Mouse (Mus musculus) MEL (cell line): ENCODE data around the gene Krtap2-4. TPM values are rescaled to one million over a fixed set of nuclear protein-coding genes. Genes with fewer than 3 reads are reported as not detected.

Experiments
- DNase-seq: peaks from one replicate; pipeline ENCODE4 v3.0.0; 2011; ENCODE audit warnings: low read depth, low spot score
- H3K27ac ChIP-seq: 2 replicates; pipeline ENCODE4 v1.5.1; 2012; ENCODE audit warnings: low read depth, mild to moderate bottlenecking, control low read depth, low read length, moderate library complexity; ENCODE audit not compliant: control insufficient read depth
- H3K27me3 ChIP-seq, 2 experiments: fragments of 150-350 bp in 1 of 2; sonication (generic) in 1 of 2; 2 replicates each; pipeline ENCODE4 v1.6.1; 2012; ENCODE audit warnings: low read length in 2 of 2, mild to moderate bottlenecking in 2 of 2, improper control_type of control experiment in 1 of 2, moderate library complexity in 1 of 2; ENCODE audit not compliant: insufficient read depth in 2 of 2, control insufficient read depth in 1 of 2
- H3K36me3 ChIP-seq, 2 experiments: 2 replicates each; pipeline ENCODE4 v1.6.1; 2012 to 2014; ENCODE audit warnings: low read length in 2 of 2, improper control_type of control experiment in 1 of 2, inconsistent platforms in 1 of 2, mild to moderate bottlenecking in 1 of 2; ENCODE audit not compliant: insufficient read depth in 2 of 2, control insufficient read depth in 1 of 2
- H3K4me1 ChIP-seq, 2 experiments: fragments of 150-350 bp in 1 of 2; sonication (generic) in 1 of 2; 2 replicates each; pipeline ENCODE4 v1.6.1; 2012; ENCODE audit warnings: low read length in 2 of 2, improper control_type of control experiment in 1 of 2, mild to moderate bottlenecking in 1 of 2; ENCODE audit not compliant: insufficient read depth in 2 of 2, control insufficient read depth in 1 of 2
- H3K4me3 ChIP-seq, 2 experiments: fragments of 150-350 bp in 1 of 2; sonication (generic) in 1 of 2; 2 replicates each; pipeline ENCODE4 v1.5.1; 2012; ENCODE audit warnings: low read depth in 2 of 2, low read length in 2 of 2, mild to moderate bottlenecking in 2 of 2, moderate library complexity in 2 of 2, control low read depth in 1 of 2, improper control_type of control experiment in 1 of 2; ENCODE audit not compliant: control insufficient read depth in 1 of 2, insufficient read depth in 1 of 2
- H3K79me2 ChIP-seq: 2 replicates; pipeline ENCODE4 v1.6.1; 2012; ENCODE audit warnings: mild to moderate bottlenecking, low read length, moderate library complexity; ENCODE audit not compliant: control insufficient read depth, poor library complexity, insufficient read depth
- H3K9ac ChIP-seq: 2 replicates; pipeline ENCODE4 v1.6.1; 2012; ENCODE audit warnings: low read depth, mild to moderate bottlenecking, control low read depth, low read length, moderate library complexity; ENCODE audit not compliant: control insufficient read depth, poor library complexity, severe bottlenecking
- H3K9me3 ChIP-seq: fragments of 150-350 bp; sonication (generic); replicated peaks from 2 replicates; pipeline ENCODE4 v1.6.1; 2012; ENCODE audit warnings: mild to moderate bottlenecking, low read length, improper control_type of control experiment, moderate library complexity; ENCODE audit not compliant: insufficient read depth
- BHLHE40 ChIP-seq: IDR thresholded peaks from 2 replicates; pipeline ENCODE4 v1.6.1; 2012; ENCODE audit warnings: low read depth, mild to moderate bottlenecking, inconsistent platforms, low read length, improper control_type of control experiment, borderline replicate concordance
- CHD2 ChIP-seq: IDR thresholded peaks from 2 replicates; pipeline ENCODE4 v1.6.1; 2011; ENCODE audit warnings: low read length, improper control_type of control experiment
- ELF1 ChIP-seq: IDR thresholded peaks from 2 replicates; pipeline ENCODE4 v1.6.1; 2014; ENCODE audit warnings: low read depth, mild to moderate bottlenecking, inconsistent platforms, low read length, improper control_type of control experiment, moderate library complexity
- EP300 ChIP-seq, 2 experiments: IDR thresholded peaks; 2 replicates each; pipeline ENCODE4 v1.6.1; 2011; ENCODE audit warnings: improper control_type of control experiment in 2 of 2, low read length in 2 of 2, low read depth in 1 of 2, mild to moderate bottlenecking in 1 of 2
- GABPA ChIP-seq: IDR thresholded peaks from 2 replicates; pipeline ENCODE4 v1.6.1; 2012; ENCODE audit warnings: low read depth, mild to moderate bottlenecking, inconsistent platforms, low read length, improper control_type of control experiment, moderate library complexity
- GATA1 ChIP-seq: IDR thresholded peaks from 2 replicates; pipeline ENCODE4 v1.6.1; 2011; ENCODE audit warnings: low read depth, low read length, improper control_type of control experiment
- HCFC1 ChIP-seq: IDR thresholded peaks from 2 replicates; pipeline ENCODE4 v1.6.1; 2012; ENCODE audit warnings: low read depth, mild to moderate bottlenecking, inconsistent platforms, low read length, improper control_type of control experiment, moderate library complexity
- MEF2A ChIP-seq: IDR thresholded peaks from 2 replicates; pipeline ENCODE4 v1.6.1; 2014; ENCODE audit warnings: low read depth, mild to moderate bottlenecking, inconsistent platforms, low read length, improper control_type of control experiment; ENCODE audit not compliant: poor library complexity, insufficient replicate concordance, severe bottlenecking; ENCODE audit errors: extremely low read depth
- MYB ChIP-seq: IDR thresholded peaks from 2 replicates; pipeline ENCODE4 v1.6.1; 2011; ENCODE audit warnings: mild to moderate bottlenecking, low read depth, low read length, improper control_type of control experiment
- POLR2AphosphoS2 ChIP-seq: IDR thresholded peaks from 2 replicates; pipeline ENCODE4 v1.6.1; 2011; ENCODE audit warnings: low read length, improper control_type of control experiment
- RAD21 ChIP-seq: IDR thresholded peaks from 2 replicates; pipeline ENCODE4 v1.6.1; 2011; ENCODE audit warnings: mild to moderate bottlenecking, low read depth, low read length, improper control_type of control experiment
- RCOR1 ChIP-seq: IDR thresholded peaks from 2 replicates; pipeline ENCODE4 v1.6.1; 2012; ENCODE audit warnings: low read depth, mild to moderate bottlenecking, inconsistent platforms, low read length, improper control_type of control experiment
- SMC3 ChIP-seq: IDR thresholded peaks from 2 replicates; pipeline ENCODE4 v1.6.1; 2011; ENCODE audit warnings: low read depth, low read length, improper control_type of control experiment
- TBP ChIP-seq: IDR thresholded peaks from 2 replicates; pipeline ENCODE4 v1.8.0; 2011; ENCODE audit warnings: low read depth, low read length, improper control_type of control experiment
- UBTF ChIP-seq: IDR thresholded peaks from 2 replicates; pipeline ENCODE4 v1.6.1; 2012; ENCODE audit warnings: low read depth, mild to moderate bottlenecking, inconsistent platforms, low read length, improper control_type of control experiment, moderate library complexity, borderline replicate concordance; ENCODE audit not compliant: insufficient read depth
- USF1 ChIP-seq: IDR thresholded peaks from 2 replicates; pipeline ENCODE4 v1.6.1; 2014; ENCODE audit warnings: low read depth, mild to moderate bottlenecking, inconsistent platforms, low read length, improper control_type of control experiment, moderate library complexity
- USF2 ChIP-seq, 2 experiments: IDR thresholded peaks; 2 replicates each; pipeline ENCODE4 v1.6.1; 2011 to 2012; ENCODE audit warnings: improper control_type of control experiment in 2 of 2, low read length in 2 of 2, borderline replicate concordance in 1 of 2, inconsistent platforms in 1 of 2, low read depth in 1 of 2, mild to moderate bottlenecking in 1 of 2; ENCODE audit not compliant: insufficient read depth in 1 of 2
- ZKSCAN1 ChIP-seq: IDR thresholded peaks from 2 replicates; pipeline ENCODE4 v1.6.1; 2012; ENCODE audit warnings: low read depth, mild to moderate bottlenecking, inconsistent platforms, low read length, improper control_type of control experiment, moderate library complexity
- ZMIZ1 ChIP-seq: IDR thresholded peaks from 2 replicates; pipeline ENCODE4 v1.6.1; 2012; ENCODE audit warnings: low read depth, mild to moderate bottlenecking, inconsistent platforms, low read length, improper control_type of control experiment, moderate library complexity
- ZNF384 ChIP-seq: IDR thresholded peaks from 2 replicates; pipeline ENCODE4 v1.6.1; 2012; ENCODE audit warnings: low read depth, mild to moderate bottlenecking, inconsistent platforms, low read length, improper control_type of control experiment
- polyA plus RNA-seq, 2 experiments: library from polyadenylated mRNA; stranded (reverse) in 1 of 2; unstranded in 1 of 2; fragments of >175 nt in 1 of 2; fragments of >200 nt in 1 of 2; gene quantifications; 2 replicates each; pipeline versions ENCODE4 v1.2.1 to v1.2.4; 2012; ENCODE audit warnings: low replicate concordance in 2 of 2, low read depth in 1 of 2; ENCODE audit not compliant: insufficient read length in 2 of 2, insufficient read depth in 1 of 2, missing spikeins in 1 of 2
- total RNA-seq: library from RNA; depleted of rRNA; stranded (reverse); fragments of 300-350 nt; gene quantifications from 2 replicates; pipeline ENCODE4 v1.2.3, GENCODE M21; 2012

The Krtap2-4 gene
- total and polyA plus RNA-seq, 3 experiments: not detected

- Histone ChIP-seq H3K4me1 (no peaks in the 10 kb centered on the region), H3K27me3 (no peaks in the 10 kb centered on the region)
Observed at GRCm38 (mm10) chr11:99581051-99581450, 33.6 kb downstream of the Krtap2-4 start.

DNA sequence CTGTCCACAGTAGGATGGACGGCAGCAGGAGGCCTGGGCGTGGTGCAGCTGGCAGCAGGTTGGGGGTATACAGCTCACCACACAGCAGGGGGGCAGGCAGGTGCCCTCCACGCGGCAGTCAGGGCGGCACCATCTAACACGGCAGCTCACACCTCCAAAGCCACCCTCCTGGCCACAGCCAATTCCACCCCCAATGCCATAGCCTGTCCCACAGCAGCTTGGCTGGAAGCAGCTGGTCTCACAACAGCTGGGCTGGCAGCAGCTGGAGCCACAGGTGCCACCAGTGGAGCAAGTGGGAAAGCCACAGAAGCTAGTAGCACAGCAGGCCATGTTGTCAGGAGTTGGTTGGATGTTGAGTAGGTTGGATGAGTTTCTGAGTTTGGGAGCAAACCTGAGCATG lies 34.0 kb downstream of the Krtap2-4 start, which contains the start of gene Krtap1-5:
Krtap1-5 (minus strand) TSS at position 381 of the 400 bp plus-strand sequence.
- TF ChIP-seq POLR2AphosphoS2 (no peak), TBP (no peak), UBTF (no peak), RCOR1 (no peak), MEF2A (no peak), GATA1 (no peak), USF2 (IDR thresholded peaks at IDR 0.05; ENCODE audit: borderline replicate concordance in 1 of 2, insufficient read depth in 1 of 2, low read depth in 1 of 2, low read length in 2 of 2) (no peak), MYB (no peak), GABPA (no peak), HCFC1 (no peak), CHD2 (no peak), ZNF384 (no peak), ZMIZ1 (no peak), ELF1 (no peak)
- Histone ChIP-seq H3K4me3 (no peak within 1 kb of the TSS), H3K27me3 (no peaks in the 10 kb centered on the region), H3K4me1 (no peaks in the 10 kb centered on the region), H3K36me3 (no peaks in the 10 kb centered on the region), H3K79me2 (no peaks in the 10 kb centered on the region), H3K9me3 (no peaks in the 10 kb centered on the region), H3K27ac (no peak within 1 kb of the TSS), H3K9ac (no peak within 1 kb of the TSS)
- DNase-seq: no peak

More at GRCm38 (mm10) chr11:99581051-99581450, 33.6 kb downstream of the Krtap2-4 start:
- Histone ChIP-seq H3K36me3 (no peaks in the 10 kb centered on the region), H3K4me3 (no peak overlapping the region), H3K27ac (no peak overlapping the region), H3K9me3 (no peaks in the 10 kb centered on the region), H3K9ac (no peak overlapping the region), H3K79me2 (no peaks in the 10 kb centered on the region)
- DNase-seq: no peak
- TF ChIP-seq RCOR1: no peak
- no peak for TF ChIP-seq SMC3
- no peak for TF ChIP-seq BHLHE40
- no peak for TF ChIP-seq RAD21
- TF ChIP-seq EP300 (IDR thresholded peaks at IDR 0.05; ENCODE audit: low read depth in 1 of 2, low read length in 2 of 2): no peak
- TF ChIP-seq ZKSCAN1: no peak
- no peak for TF ChIP-seq USF1
- no peak for TF ChIP-seq CHD2
